Mouse (Mus musculus) MEL (cell line): ENCODE results near the gene Mns1. TPM values are rescaled to one million over a fixed set of nuclear protein-coding genes. Genes with fewer than 3 reads are reported as not detected.
"Not testable (repeated sequence)": the region's sequence is repeated elsewhere in the genome, so short reads cannot be mapped to it uniquely, and the experiment has no call there.

Source experiments
- DNase-seq: peaks from one replicate; pipeline ENCODE4 v3.0.0; 2011; ENCODE audit warnings: low read depth, low spot score
- H3K27ac ChIP-seq: 2 replicates; pipeline ENCODE4 v1.5.1; 2012; ENCODE audit warnings: low read depth, mild to moderate bottlenecking, control low read depth, low read length, moderate library complexity; ENCODE audit not compliant: control insufficient read depth
- H3K27me3 ChIP-seq, 2 experiments: fragments of 150-350 bp in 1 of 2; sonication (generic) in 1 of 2; 2 replicates each; pipeline ENCODE4 v1.6.1; 2012; ENCODE audit warnings: low read length in 2 of 2, mild to moderate bottlenecking in 2 of 2, improper control_type of control experiment in 1 of 2, moderate library complexity in 1 of 2; ENCODE audit not compliant: insufficient read depth in 2 of 2, control insufficient read depth in 1 of 2
- H3K36me3 ChIP-seq, 2 experiments: 2 replicates each; pipeline ENCODE4 v1.6.1; 2012 to 2014; ENCODE audit warnings: low read length in 2 of 2, improper control_type of control experiment in 1 of 2, inconsistent platforms in 1 of 2, mild to moderate bottlenecking in 1 of 2; ENCODE audit not compliant: insufficient read depth in 2 of 2, control insufficient read depth in 1 of 2
- H3K4me1 ChIP-seq, 2 experiments: fragments of 150-350 bp in 1 of 2; sonication (generic) in 1 of 2; 2 replicates each; pipeline ENCODE4 v1.6.1; 2012; ENCODE audit warnings: low read length in 2 of 2, improper control_type of control experiment in 1 of 2, mild to moderate bottlenecking in 1 of 2; ENCODE audit not compliant: insufficient read depth in 2 of 2, control insufficient read depth in 1 of 2
- H3K4me3 ChIP-seq, 2 experiments: fragments of 150-350 bp in 1 of 2; sonication (generic) in 1 of 2; 2 replicates each; pipeline ENCODE4 v1.5.1; 2012; ENCODE audit warnings: low read depth in 2 of 2, low read length in 2 of 2, mild to moderate bottlenecking in 2 of 2, moderate library complexity in 2 of 2, control low read depth in 1 of 2, improper control_type of control experiment in 1 of 2; ENCODE audit not compliant: control insufficient read depth in 1 of 2, insufficient read depth in 1 of 2
- H3K79me2 ChIP-seq: 2 replicates; pipeline ENCODE4 v1.6.1; 2012; ENCODE audit warnings: mild to moderate bottlenecking, low read length, moderate library complexity; ENCODE audit not compliant: control insufficient read depth, poor library complexity, insufficient read depth
- H3K9ac ChIP-seq: 2 replicates; pipeline ENCODE4 v1.6.1; 2012; ENCODE audit warnings: low read depth, mild to moderate bottlenecking, control low read depth, low read length, moderate library complexity; ENCODE audit not compliant: control insufficient read depth, poor library complexity, severe bottlenecking
- H3K9me3 ChIP-seq: fragments of 150-350 bp; sonication (generic); replicated peaks from 2 replicates; pipeline ENCODE4 v1.6.1; 2012; ENCODE audit warnings: mild to moderate bottlenecking, low read length, improper control_type of control experiment, moderate library complexity; ENCODE audit not compliant: insufficient read depth
- CHD2 ChIP-seq: IDR thresholded peaks from 2 replicates; pipeline ENCODE4 v1.6.1; 2011; ENCODE audit warnings: low read length, improper control_type of control experiment
- CTCF ChIP-seq, 3 experiments: IDR thresholded peaks in 2 of 3; conservative IDR thresholded peaks in 1 of 3; 2 replicates each; pipeline ENCODE4 v1.5.1; 2011 to 2012; ENCODE audit warnings: low read length in 3 of 3, low read depth in 2 of 3, mild to moderate bottlenecking in 2 of 3, improper control_type of control experiment in 1 of 3, inconsistent platforms in 1 of 3, mixed read lengths in 1 of 3, moderate library complexity in 1 of 3; ENCODE audit not compliant: control insufficient read depth in 1 of 3, insufficient read depth in 1 of 3, poor library complexity in 1 of 3, severe bottlenecking in 1 of 3
- MEF2A ChIP-seq: IDR thresholded peaks from 2 replicates; pipeline ENCODE4 v1.6.1; 2014; ENCODE audit warnings: low read depth, mild to moderate bottlenecking, inconsistent platforms, low read length, improper control_type of control experiment; ENCODE audit not compliant: poor library complexity, insufficient replicate concordance, severe bottlenecking; ENCODE audit errors: extremely low read depth
- RAD21 ChIP-seq: IDR thresholded peaks from 2 replicates; pipeline ENCODE4 v1.6.1; 2011; ENCODE audit warnings: mild to moderate bottlenecking, low read depth, low read length, improper control_type of control experiment
- RCOR1 ChIP-seq: IDR thresholded peaks from 2 replicates; pipeline ENCODE4 v1.6.1; 2012; ENCODE audit warnings: low read depth, mild to moderate bottlenecking, inconsistent platforms, low read length, improper control_type of control experiment
- SMC3 ChIP-seq: IDR thresholded peaks from 2 replicates; pipeline ENCODE4 v1.6.1; 2011; ENCODE audit warnings: low read depth, low read length, improper control_type of control experiment
- TBP ChIP-seq: IDR thresholded peaks from 2 replicates; pipeline ENCODE4 v1.8.0; 2011; ENCODE audit warnings: low read depth, low read length, improper control_type of control experiment
- USF1 ChIP-seq: IDR thresholded peaks from 2 replicates; pipeline ENCODE4 v1.6.1; 2014; ENCODE audit warnings: low read depth, mild to moderate bottlenecking, inconsistent platforms, low read length, improper control_type of control experiment, moderate library complexity
- ZC3H11A ChIP-seq: IDR thresholded peaks from 2 replicates; pipeline ENCODE4 v1.6.1; 2012; ENCODE audit warnings: low read depth, mild to moderate bottlenecking, inconsistent platforms, low read length, improper control_type of control experiment
- ZNF384 ChIP-seq: IDR thresholded peaks from 2 replicates; pipeline ENCODE4 v1.6.1; 2012; ENCODE audit warnings: low read depth, mild to moderate bottlenecking, inconsistent platforms, low read length, improper control_type of control experiment
- polyA plus RNA-seq, 2 experiments: library from polyadenylated mRNA; stranded (reverse) in 1 of 2; unstranded in 1 of 2; fragments of >175 nt in 1 of 2; fragments of >200 nt in 1 of 2; gene quantifications; 2 replicates each; pipeline versions ENCODE4 v1.2.1 to v1.2.4; 2012; ENCODE audit warnings: low replicate concordance in 2 of 2, low read depth in 1 of 2; ENCODE audit not compliant: insufficient read length in 2 of 2, insufficient read depth in 1 of 2, missing spikeins in 1 of 2
- total RNA-seq: library from RNA; depleted of rRNA; stranded (reverse); fragments of 300-350 nt; gene quantifications from 2 replicates; pipeline ENCODE4 v1.2.3, GENCODE M21; 2012

Mns1 gene
- total and polyA plus RNA-seq, 3 experiments, result 54.0 to 54.8 TPM; not detected in 1

GRCm38 (mm10) chr9:72400121-72400520, 37.7 kb upstream of the Mns1 start:
- Histone ChIP-seq H3K27ac (no peak overlapping the region), H3K4me1 (peaks cover 2 to 6% of the 10 kb centered on the region in 2 experiments; a peak in 2 of 4 replicates), H3K9me3 (no peaks in the 10 kb centered on the region), H3K36me3 (peaks cover 0 to 5% of the 10 kb centered on the region in 2 experiments; a peak in 2 of 4 replicates), H3K27me3 (no peaks in the 10 kb centered on the region; a peak in 1 of 4 replicates), H3K9ac (no peak overlapping the region), H3K79me2 (no peaks in the 10 kb centered on the region), H3K4me3 (peak overlapping the region in 1 of 2 experiments; percentile 17; a peak in 1 of 4 replicates)
- TF ChIP-seq ZNF384 (peak; percentile 67), RCOR1 (no peak), CHD2 (no peak)
- DNase-seq, result peak; percentile 37

GRCm38 (mm10) chr9:72401769-72402168, 36.0 kb upstream of the Mns1 start:
- H3K27me3 ChIP-seq, H3K9me3 ChIP-seq, H3K79me2 ChIP-seq, H3K9ac ChIP-seq, H3K27ac ChIP-seq, H3K4me3 ChIP-seq: not testable (repeated sequence)
- Histone ChIP-seq H3K4me1 (peaks cover 4 to 22% of the 10 kb centered on the region in 2 experiments; a peak in 3 of 4 replicates), H3K36me3 (peaks cover 0 to 14% of the 10 kb centered on the region in 2 experiments; a peak in 2 of 4 replicates)
- TF ChIP-seq SMC3 (peak; percentile 39), ZC3H11A (peak; percentile 9; the same call in 1 of the 2 replicates), TBP (0 out of 2 replicates have a peak, but pooled peaks have one; percentile 30), RAD21 (peak; percentile 19), CTCF (IDR thresholded peaks at IDR 0.05 in 2 of 3, conservative IDR thresholded peaks at IDR 0.05 in 1 of 3; ENCODE audit: control insufficient read depth in 1 of 3, insufficient read depth in 1 of 3, low read depth in 2 of 3, low read length in 3 of 3, poor library complexity in 1 of 3, severe bottlenecking in 1 of 3) (peak; percentile 38 to 56 (median 51))
- DNase-seq, result peak; percentile 37

DNA sequence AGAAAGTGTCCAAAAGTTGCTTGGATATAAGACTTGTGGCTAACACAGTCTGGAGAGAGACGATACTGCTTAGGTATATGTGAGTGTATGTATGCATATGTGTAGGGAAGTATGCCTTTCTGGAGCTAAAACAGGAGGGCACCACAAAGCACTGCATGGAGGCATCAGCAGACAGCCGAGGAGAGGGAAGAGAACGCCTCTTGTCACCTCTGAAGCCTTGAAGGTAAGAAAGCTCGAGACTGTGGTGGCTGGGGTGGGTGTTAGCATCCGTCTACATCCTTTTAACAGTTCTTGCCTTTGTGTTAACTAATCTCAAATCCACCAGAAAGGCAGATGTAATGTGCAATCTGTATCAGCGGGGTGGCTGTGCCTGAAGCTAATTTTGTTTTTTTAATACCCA, 34.4 kb upstream of the Mns1 start:
- TF ChIP-seq USF1, result no peak
- TF ChIP-seq RCOR1, result no peak
- no peak for TF ChIP-seq MEF2A
- H3K9ac ChIP-seq, result no peak overlapping the region
- H3K9me3 ChIP-seq, result no peaks in the 10 kb centered on the region
- no peaks in the 10 kb centered on the region; the same call in 1 of the 2 replicates for H3K79me2 ChIP-seq
- no peaks in the 10 kb centered on the region; a peak in 1 of 4 replicates for H3K27me3 ChIP-seq
- H3K4me1 ChIP-seq, result peaks cover 4 to 23% of the 10 kb centered on the region in 2 experiments; a peak in 3 of 4 replicates
- no peak overlapping the region for H3K4me3 ChIP-seq
- H3K27ac ChIP-seq, result no peak overlapping the region
- H3K36me3 ChIP-seq, result peaks cover 0 to 14% of the 10 kb centered on the region in 2 experiments; a peak in 2 of 4 replicates
- no peak for DNase-seq
